Mouse (Mus musculus) cerebellum, postnatal 25 days (tissue): Measurements from ENCODE around the gene 4930505A04Rik.
A peak's percentile ranks its signal among the peaks of the same experiment; 100 is the strongest.
"Not testable (repeated sequence)": the region's sequence is repeated elsewhere in the genome, so short reads cannot be mapped to it uniquely, and the experiment has no call there.

ENCODE experiments used
- DNase-seq, 2 experiments: peaks; one replicate each; pipeline ENCODE4 v3.0.0; 2021; ENCODE audit warnings: mixed read lengths in 2 of 2

Gene 4930505A04Rik

DNA sequence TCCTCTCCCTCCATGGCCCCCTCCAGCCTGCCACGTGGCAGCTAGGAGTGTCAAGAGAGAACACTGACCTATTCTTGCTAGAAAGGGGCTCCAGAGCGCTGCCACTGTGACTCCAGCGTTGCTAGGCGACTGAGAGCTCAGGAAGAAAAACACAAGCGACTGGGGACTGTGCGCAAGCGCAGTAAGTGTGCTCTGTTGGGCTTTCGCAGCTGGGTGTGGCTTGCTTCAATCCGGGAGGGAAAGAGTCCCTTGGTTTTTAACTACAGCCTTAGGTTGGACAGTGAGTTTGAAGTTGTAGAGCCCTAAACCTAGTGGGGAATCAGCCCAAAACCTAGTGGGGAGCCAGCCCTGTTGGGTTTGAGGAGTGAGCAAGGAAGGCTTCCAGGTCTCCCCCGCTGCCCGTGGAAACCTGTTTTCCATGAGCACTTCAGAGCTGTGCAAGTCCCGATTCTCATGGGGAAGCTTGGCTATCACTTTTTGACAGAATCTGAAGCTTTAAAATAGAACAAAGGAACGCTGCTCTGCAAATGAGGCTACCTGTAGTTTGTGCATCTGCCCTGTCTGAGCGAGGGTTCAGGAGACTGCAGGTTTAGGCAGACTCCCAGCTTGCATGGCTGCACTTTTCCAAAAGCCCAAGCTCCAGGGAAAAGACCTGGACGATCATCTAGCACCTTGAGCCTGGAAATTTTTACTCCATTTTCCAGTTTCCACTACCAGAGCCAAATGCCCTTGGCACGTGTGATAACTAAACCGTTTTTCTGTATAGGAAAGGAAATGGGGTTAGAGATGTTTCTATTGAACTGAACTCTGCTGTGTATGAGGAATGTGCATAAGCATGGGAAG is at the start of gene 4930505A04Rik:
Gene 4930505A04Rik, minus strand, starts transcription at position 77 of the 843 bp plus-strand sequence.
- DNase-seq, result peak; percentile 84 to 89

DNA sequence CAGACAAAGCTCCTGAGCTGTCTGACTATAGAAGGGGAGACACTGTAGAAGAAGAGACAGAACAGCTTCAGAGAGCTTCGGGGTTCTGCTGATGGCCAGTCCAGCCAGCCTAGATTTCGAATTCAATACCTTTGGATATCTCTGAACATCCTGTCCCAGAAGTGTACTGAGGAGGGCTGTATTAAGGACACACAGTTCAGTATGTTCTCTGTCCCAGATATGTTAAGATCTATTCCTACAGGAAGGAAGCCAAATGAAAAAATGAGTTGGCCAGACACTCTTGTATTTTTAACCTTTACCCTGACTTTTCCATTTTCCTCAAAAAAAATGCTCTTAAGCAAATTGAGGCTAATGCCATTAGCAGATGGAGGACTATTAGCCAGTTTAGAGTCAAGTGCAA is 45.5 kb upstream of the 4930505A04Rik start:
- no peak for DNase-seq

DNA sequence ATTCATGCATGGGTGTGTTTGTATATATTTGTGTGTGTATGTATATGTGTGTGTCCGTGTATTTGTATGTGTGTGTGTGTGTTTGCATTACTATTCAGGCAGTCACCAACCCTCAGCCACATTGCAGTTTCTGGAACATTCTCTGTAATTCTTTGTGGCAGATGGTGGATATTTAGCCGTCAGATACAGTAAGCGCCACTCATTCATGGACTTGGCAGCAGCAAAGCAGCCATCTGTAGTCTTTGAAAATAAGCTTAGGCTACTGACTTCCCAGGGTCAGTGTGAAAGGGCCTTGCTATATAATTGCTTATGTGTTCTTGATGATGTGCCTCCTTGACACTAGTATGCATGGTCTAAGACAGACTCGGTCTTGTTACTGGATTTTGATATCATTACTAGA is 36.6 kb upstream of the 4930505A04Rik start:
- DNase-seq, result peak; percentile 51 to 67

DNA sequence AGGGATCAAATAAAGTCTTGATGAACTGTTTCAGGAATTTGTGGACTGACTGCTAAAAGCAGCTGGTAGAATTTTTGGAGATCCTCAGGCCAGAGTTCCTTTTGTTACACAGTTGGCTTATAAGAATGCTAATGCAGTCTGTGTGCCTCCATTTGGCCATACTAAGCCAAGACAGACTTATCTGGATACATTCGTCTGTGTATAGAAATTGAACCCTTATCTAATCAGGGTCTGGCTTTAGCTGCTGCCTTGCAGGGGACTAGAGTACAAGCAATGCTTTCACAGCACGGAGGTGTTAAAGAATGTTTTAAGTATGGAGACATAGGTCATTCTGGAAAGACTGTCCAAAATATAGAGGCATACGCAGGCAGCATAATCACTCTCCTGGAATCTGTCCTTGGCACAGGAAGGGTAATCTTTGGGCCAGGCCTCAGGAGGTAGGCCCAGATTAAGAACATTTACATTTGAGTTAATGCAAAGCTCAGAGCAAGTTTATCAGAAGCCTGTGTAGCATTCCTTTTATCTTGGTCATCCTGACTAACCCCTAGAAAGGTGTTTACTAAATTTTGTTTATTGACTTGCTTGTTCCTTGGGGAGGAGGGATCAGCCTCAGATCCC is 27.2 kb upstream of the 4930505A04Rik start:
- no peak for DNase-seq

DNA sequence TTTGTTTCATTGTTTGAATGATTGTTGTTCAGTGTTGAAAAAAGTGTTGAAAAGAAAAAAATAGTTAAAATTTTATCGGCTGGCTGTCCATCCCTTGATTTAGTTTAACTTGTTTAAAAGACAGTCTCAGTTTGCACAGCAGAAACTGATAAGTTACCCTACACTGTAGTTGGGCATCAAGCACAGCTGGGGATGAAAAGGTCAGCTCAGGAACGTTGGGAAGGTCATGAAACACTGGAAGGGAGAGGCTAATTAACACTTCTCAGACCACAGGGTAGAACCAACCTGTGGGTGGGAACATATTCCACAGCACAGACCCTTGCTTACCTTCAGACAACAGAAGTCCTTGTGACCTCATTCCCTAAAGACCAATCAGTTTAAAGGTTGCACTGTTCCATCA is 25.5 kb upstream of the 4930505A04Rik start:
- DNase-seq, result no peak

DNA sequence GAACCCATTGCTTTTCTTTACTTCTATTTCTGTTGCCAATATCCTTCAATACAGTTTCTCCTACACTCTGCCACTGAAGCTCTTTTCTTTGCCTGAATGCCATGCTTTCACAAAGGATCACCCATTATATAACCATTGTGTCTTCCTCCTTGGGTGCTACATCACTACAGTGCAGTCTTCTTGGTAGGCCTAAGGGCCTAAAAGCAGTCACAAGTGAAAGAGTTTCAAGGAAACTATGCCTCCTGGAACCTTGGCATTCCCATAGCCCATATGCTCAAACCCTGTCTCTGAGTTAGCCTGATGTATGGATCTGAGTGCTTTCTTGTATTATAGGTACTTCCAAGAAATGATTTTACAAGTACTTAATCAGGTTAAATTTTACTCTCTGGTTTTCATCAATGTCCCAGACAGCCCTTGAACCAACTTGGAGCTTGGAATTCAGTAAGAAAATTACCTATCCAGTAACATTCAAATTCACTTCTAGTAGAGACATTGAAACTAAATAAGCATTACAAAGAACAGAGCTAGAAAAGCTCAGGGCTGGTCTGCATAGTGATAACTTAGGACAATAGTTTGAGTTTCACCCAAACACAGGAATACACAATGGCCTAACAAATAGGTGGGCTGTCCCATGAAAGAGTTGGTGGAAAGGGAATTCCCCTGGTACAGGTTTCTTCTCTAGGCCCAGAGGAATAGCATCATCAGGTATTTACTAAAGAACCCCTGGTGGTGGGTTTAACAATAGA is 20.1 kb upstream of the 4930505A04Rik start:
- DNase-seq, result no peak

DNA sequence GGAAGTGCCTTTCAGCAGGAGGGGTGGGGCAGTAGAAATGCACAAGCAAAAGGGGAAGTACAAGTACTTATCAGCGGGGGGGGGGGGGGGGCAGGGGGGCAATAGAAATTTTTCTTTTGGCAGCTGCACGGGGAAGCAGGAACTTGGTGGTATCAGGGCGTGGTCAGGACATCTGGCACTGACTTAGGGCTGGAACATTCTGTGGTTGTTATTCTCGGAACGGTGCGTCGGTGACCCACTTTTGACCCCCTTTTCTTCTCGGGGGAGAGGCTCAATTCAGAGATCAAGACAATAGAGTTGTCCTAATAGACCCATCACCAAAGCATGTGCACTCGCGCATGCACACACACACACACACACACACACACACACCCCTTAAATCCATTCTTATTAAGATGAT is 16.6 kb upstream of the 4930505A04Rik start:
- no peak for DNase-seq

DNA sequence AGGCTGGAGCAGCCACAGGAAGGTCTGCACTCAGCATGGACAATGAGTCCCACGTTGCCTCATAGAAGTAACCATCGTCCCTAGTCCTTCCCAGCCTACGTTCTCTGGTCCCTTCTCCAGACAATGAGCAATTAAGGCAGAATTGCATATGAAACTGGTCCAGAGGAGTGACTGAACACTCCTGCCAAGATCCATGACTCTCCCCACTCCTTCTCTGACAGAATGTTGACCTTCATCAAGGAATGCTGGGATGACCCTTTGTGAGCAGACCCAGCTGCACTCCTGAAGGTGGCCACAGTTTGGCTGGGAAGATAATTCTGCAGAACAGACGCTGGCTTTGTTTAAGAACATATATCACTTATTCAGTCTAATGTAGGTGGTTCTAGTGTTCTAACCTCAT is 11.7 kb upstream of the 4930505A04Rik start:
- DNase-seq, result no peak

DNA sequence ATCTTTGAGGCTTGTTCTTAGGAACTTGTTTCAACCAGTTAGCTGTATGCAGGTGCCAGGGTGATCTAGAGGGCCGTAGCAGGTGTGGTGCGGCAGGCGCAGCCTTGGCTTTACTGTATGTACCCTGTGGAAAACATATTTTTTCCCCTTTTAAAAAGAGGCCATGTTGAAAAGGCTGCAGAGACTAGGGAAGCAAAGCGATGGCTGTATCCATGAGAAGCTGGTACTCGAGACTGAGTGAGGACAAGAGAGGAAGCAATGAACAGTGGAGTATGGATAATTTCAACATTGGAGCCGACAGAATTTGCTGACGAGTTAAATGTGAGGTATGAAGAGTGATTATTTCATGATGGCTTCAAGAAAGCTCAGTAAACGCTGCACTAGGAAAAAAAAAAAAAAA is 440 bp downstream of the 4930505A04Rik start:
- no peak for DNase-seq

DNA sequence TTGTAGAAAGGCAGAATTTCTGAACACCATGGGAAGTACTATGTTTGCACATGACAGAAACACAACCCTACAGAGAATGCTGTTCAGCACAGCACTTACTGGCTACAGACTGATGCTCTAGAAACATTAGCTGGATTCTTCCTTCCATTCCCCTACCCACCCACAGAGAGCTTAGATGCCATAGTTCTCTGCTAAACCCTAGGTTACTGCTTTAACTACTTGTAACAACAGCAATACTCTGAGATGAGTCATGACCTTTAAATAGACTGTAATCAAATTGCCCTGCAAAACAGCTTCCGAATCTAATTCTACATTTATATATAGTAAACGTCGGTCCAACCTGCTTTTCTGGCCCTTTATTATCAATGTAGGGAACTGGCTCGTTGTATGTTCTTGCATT is 17.3 kb downstream of the 4930505A04Rik start:
- DNase-seq, result no peak

DNA sequence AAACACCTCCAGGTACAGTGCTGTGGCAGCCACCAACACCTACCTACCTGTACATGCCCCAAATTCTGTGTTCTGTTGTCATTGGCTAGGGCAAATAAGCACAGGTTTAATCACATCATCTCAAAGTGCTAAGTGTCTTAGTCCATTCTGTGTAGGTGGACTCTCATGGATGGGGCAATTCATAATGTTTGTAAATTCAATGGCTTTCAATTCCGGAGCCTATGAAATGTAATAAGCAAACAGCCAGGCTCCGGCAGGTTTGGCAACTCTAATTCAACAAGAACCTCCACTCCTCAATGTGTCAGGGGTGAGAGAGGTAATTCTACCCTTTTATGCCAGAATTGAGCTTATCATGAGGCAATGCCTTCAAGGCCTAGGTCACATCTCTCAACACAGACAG is 23.5 kb downstream of the 4930505A04Rik start:
- DNase-seq, result no peak

DNA sequence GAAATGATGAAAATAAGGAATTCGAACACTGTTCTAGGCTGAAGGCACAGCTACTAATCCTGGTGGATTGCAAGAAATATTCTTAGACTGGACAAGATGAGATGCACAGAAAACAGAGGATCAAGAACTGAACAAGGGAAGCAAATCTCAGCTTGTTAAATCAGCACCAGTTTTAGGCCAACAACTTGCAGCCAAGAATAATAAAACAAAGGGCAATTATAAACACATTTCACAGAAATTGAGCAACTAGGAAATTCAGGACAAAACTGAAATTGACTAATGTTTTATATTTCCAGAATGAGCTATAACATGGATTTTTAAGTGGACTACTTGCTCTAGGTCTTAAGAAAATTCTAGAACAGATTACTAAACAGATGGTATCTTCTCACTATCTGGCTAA is 24.1 kb downstream of the 4930505A04Rik start:
- DNase-seq, result no peak

DNA sequence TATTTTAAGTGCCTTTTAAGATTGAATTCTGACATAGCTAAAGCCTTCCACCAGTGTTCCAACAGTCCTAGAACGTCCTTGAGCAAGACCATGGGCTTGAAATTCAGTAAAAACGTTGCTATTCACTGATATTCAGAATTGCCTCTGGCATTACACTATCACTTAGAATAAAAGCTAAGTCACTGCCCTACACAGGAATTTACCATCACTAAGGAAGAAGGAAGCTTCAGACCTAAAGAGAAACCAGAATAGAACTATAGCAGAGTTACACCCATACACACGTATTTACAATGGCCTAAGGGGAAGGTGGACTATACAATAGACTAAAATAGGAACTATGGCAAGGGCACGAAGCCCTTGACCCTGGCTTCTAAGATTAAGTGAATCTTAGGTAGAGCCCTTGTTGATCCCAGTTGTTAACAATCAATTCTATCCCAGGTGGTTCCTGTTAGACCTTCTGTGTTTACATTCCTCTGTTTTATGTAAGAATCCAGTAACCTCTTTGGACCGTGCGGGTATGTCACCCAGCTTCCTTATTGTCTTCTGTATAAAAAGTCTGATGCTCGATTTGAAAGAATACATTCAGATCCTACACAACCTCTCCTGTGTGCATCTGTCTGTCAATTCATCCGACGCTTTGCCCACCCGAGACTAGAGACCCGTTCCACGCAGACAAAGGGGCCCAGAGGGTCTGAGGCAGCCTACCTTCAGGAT is 27.3 kb downstream of the 4930505A04Rik start:
- DNase-seq, result not testable (repeated sequence)

DNA sequence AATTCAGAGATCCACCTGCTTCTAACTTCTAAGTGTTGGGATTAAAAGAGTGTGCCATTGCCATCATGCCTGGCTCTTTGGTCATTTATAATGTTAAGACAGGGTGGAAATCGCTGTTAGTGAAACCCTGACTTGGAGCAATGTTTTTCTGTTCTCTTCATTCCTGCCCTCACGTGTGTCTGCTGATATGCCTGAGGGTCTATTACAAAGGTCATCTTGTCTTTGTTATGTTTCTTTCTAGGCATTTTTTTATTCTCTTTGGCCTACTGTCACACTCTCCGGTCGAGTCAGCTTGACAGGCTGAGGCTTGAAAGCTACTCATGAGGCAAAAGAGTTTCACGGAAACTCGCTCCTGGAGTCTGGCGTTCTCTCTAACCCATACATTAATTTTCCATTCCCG is 27.9 kb downstream of the 4930505A04Rik start:
- DNase-seq, result no peak

DNA sequence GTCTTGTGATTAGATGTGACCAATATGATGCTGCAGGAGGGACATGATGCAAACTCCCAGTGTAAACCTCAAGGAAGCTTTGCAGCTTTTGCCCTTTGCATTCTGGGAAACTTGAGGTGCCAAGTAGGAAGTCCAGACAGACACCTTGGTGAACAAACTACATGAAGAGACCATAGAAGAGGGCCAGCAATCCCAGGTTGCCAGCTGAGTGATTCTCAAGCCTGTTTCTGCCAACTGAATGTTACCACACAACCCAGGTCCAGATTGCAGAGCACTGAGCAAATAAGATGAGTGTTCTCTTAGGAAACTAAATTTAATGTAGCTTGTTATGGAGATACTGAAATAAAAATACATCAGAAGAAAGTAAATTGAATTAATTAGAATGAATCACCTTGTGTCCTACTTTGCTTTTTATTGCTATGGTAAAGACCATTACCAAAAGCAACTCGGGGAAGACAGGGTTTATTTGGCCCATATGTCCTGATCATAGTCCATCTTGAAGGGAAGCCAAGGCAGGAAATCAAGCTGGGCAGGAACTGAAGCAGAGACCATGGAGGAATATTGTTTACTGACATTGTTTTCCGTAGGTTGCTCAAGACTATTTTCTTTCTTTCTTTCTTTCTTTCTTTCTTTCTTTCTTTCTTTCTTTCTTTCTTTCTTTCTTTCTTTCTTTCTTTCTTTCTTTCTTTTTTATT is 38.2 kb downstream of the 4930505A04Rik start:
- DNase-seq, result peak; percentile 47 to 57

DNA sequence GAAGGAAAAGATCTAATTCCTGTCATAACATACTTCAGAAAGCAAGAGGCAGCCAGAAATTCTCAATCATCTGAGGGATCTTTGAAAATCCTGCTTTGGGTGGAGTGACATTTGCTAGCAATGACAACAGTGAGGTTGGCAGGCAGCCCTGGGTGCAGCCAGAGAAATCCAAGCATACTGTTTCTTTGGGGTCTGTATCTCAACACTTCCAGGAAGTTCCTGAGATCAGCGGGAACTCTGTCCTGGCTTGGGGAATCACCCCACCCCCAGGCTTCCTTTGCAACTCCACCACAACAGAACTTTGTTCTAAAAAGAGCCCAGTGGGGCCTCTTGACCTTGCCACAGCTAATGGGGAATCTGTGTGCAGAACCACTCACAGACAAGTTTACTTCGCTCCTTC is 66.0 kb downstream of the 4930505A04Rik start:
- peak; percentile 13 to 23 for DNase-seq

DNA sequence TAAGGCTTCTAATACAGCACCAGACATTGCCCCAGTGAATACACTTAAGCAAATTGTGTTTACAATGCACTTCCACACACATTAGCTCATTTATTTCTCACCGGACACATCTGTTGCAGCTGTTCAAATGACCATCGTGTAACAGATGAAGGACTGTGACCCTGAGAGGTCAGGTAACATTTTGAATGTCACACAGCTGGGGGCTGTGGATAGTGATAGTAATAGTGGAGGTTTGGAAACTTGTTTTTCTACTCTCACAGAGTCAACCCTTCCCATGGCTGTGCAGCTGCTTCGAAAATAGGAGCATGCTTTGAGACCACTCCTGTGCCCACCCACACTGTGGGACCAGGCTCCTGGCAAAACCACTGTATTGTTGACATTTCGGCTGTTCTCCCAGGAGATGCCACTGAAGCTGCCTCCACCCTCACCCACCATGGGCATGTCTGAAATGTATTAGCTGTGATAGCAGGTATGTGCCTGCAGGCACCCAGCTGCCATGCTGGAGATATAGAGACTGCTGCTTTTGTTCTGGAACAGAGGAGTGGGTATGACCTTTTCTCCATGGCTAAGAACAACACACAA is 66.9 kb downstream of the 4930505A04Rik start:
- DNase-seq, result no peak

DNA sequence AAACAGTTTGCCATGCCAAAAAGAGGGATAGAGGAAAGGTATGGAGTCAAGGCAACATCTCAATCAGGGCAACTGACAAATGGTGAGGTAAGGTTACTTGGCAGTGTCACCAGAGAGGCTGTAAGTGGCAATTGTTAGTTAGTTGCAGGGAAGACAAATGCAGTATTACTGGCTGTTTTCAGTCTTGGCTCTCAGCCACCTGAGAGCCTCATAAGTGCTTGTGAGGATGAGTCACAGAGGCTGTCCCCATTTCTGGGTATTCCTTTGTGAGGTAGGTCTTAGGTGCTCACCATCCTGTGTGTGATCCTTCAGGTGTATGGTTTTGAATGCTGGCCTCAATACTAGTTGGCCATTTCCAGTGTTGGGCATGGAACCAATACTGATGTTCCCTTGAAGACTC is 77.3 kb downstream of the 4930505A04Rik start:
- DNase-seq, result peak in 1 of 2 experiments; percentile 34

DNA sequence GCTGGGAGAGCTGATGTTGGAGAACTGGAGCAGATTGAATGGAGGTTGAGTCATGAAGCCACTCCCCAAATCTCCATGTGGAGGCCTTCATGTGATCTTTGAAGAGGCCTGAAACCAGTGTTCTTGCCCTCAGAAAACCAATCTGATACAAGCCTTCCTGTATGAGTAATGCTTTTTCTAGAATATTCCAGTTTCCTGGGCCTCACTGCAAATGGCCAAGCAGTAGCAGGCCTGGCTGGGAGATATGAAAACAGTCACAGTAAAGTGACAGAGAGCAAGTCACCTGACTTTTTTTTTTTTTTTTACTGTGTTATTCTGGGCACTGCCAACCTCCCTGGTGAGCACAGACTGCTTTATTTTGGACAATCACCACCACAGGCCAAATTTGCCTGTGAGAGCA is 88.6 kb downstream of the 4930505A04Rik start:
- DNase-seq, result peak; percentile 66 to 74
